Mouse (Mus musculus): Measurements from ENCODE around the gene Tpr. TPM values are rescaled to one million over a fixed set of nuclear protein-coding genes. Genes with fewer than 3 reads are reported as not detected.

The Tpr gene
- total RNA-seq (2023) = 100 to 1,000 TPM; 245 to 259 TPM

GRCm38 (mm10) chr1:150392638-150393487 is at the start of gene Tpr, which contains the start of gene Odr4:
Gene Tpr, plus strand, starts transcription at chr1:150392838.
Gene Odr4, minus strand, starts transcription at chr1:150393080.

GRCm38 (mm10) chr1:150466132-150466531 is 73.5 kb downstream of the Tpr start, which contains the start of gene Prg4:
Gene Prg4, minus strand, starts transcription at chr1:150466165.

Other genes with a start within 250 kb of the Tpr start
- not detected for gene Pdc, start 73.4 kb upstream of the Tpr start, total RNA-seq (2023)
- gene Odr4, start 242 bp downstream of the Tpr start, total RNA-seq (2023) = 10 to 100 TPM; 35.8 to 47.2 TPM
- gene Prg4, start 73.3 kb downstream of the Tpr start, total RNA-seq (2023) = 10 to 100 TPM; 14.5 to 50.9 TPM

Measured in monocyte, adult 59 days (primary cell).